Mouse (Mus musculus) olfactory bulb, adult 2 months (tissue): ENCODE data around the gene Lrrc39.

ENCODE experiments used
- CTCF ChIP-seq: fragments of 200-500 bp; IDR thresholded peaks from 2 replicates; pipeline ENCODE4 v1.5.1; 2012; ENCODE audit warnings: low read depth, mild to moderate bottlenecking, low read length, moderate library complexity; ENCODE audit not compliant: insufficient read depth
- POLR2A ChIP-seq: fragments of 200-500 bp; IDR thresholded peaks from 2 replicates; pipeline ENCODE4 v1.6.1; 2012; ENCODE audit warnings: mild to moderate bottlenecking, low read depth, low read length, moderate library complexity; ENCODE audit not compliant: insufficient read depth

- TF ChIP-seq POLR2A (no peak), CTCF (no peak)
Measured at GRCm38 (mm10) chr3:116530826-116531225, 31.9 kb upstream of the Lrrc39 start.
